Mouse (Mus musculus) naive thymus-derived CD4-positive, alpha-beta T cell, adult 2 months (primary cell): ENCODE measurements around the gene Trmt61a.
"Not testable (repeated sequence)": the region's sequence is repeated elsewhere in the genome, so short reads cannot be mapped to it uniquely, and the experiment has no call there.

Source experiments
- DNase-seq: peaks from one replicate; pipeline ENCODE4 v3.0.0-alpha.2; 2011; ENCODE audit warnings: low read depth

Gene Trmt61a

GRCm38 (mm10) chr12:111677882-111678669, at the start of gene Trmt61a:
Trmt61a (plus strand) TSS chr12:111678105.
- DNase-seq, result peak; percentile 94

GRCm38 (mm10) chr12:111648061-111648645, 29.8 kb upstream of the Trmt61a start:
- peak; percentile 67 for DNase-seq

GRCm38 (mm10) chr12:111652953-111653352, 25.0 kb upstream of the Trmt61a start:
- DNase-seq, result no peak

GRCm38 (mm10) chr12:111653434-111653833, 24.5 kb upstream of the Trmt61a start:
- DNase-seq, result peak; percentile 82

GRCm38 (mm10) chr12:111655695-111656094, 22.2 kb upstream of the Trmt61a start:
- DNase-seq, result no peak

GRCm38 (mm10) chr12:111659331-111659730, 18.6 kb upstream of the Trmt61a start:
- no peak for DNase-seq

GRCm38 (mm10) chr12:111660628-111661027, 17.3 kb upstream of the Trmt61a start:
- no peak for DNase-seq

GRCm38 (mm10) chr12:111661554-111661953, 16.4 kb upstream of the Trmt61a start:
- DNase-seq, result not testable (repeated sequence)

GRCm38 (mm10) chr12:111663228-111664143, 14.4 kb upstream of the Trmt61a start:
- DNase-seq, result no peak

GRCm38 (mm10) chr12:111664144-111664634, 13.7 kb upstream of the Trmt61a start:
- DNase-seq, result no peak

- no peak for DNase-seq
These were observed 12.6 kb upstream of the Trmt61a start for GRCm38 (mm10) chr12:111665041-111665880.

- no peak for DNase-seq
These were observed 11.5 kb upstream of the Trmt61a start for GRCm38 (mm10) chr12:111666380-111666779.

- DNase-seq, result no peak
These were observed 10.5 kb upstream of the Trmt61a start for GRCm38 (mm10) chr12:111667421-111667820.

GRCm38 (mm10) chr12:111668457-111668912, 9.4 kb upstream of the Trmt61a start:
- DNase-seq, result peak; percentile 97

- peak; percentile 49 for DNase-seq
These were observed 8.7 kb upstream of the Trmt61a start for GRCm38 (mm10) chr12:111669000-111669788.

GRCm38 (mm10) chr12:111669961-111670360, 7.9 kb upstream of the Trmt61a start:
- no peak for DNase-seq

- DNase-seq, result no peak
These were observed 7.4 kb upstream of the Trmt61a start for GRCm38 (mm10) chr12:111670371-111670971.

GRCm38 (mm10) chr12:111670976-111671375, 6.9 kb upstream of the Trmt61a start:
- no peak for DNase-seq

GRCm38 (mm10) chr12:111671431-111671902, 6.4 kb upstream of the Trmt61a start:
- peak; percentile 81 for DNase-seq

GRCm38 (mm10) chr12:111672176-111672575, 5.7 kb upstream of the Trmt61a start, which contains the start of gene Ckb:
Ckb (minus strand) TSS chr12:111672338.
- DNase-seq, result peak; percentile 73
